ENCODE assay signal across 23 mouse cellular contexts in the genomic region with DNA sequence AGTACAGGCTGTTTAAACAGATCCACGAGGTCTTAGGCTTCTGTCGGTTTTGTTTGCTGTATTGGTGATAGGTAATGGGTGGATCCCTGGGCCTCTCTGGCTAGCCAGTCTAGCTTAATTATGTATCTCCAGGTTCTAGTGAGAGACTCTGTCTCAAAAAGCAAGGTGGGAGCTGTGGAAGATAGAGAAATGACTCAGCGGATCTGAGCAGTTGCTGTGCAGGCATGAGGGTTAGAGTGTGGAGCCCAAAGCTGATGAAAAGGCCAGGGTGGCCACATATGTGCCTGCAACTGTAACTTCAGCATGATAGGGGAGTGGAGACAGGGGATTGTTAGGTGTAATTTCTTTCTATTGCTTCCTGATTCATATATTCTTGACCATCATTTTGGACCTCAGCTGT.
"Had no signal": no experiment of that assay in that cellular context is flagged by ENCODE, and none has a peak within 500 bp of the region (broad histone marks: within the 10 kb centered on the region; RNA-seq: fewer than 3 reads in every experiment).

No protein-coding gene starts in this region.

- H3K4me2 ChIP-seq: embryonic facial prominence, embryonic 12.5 days; embryonic facial prominence, embryonic 13.5 days; embryonic facial prominence, embryonic 15.5 days; forebrain, embryonic 12.5 days; forebrain, embryonic 15.5 days; heart, embryonic 11.5 days had no signal

- H3K9me3 ChIP-seq: embryonic facial prominence, embryonic 10.5 days; embryonic facial prominence, embryonic 12.5 days; embryonic facial prominence, embryonic 13.5 days; embryonic facial prominence, embryonic 15.5 days; forebrain, embryonic 10.5 days; forebrain, embryonic 12.5 days; forebrain, embryonic 15.5 days; heart, embryonic 10.5 days had no signal

- DNase-seq: cerebellum, adult 9-10 months; cerebellum, adult 9-11 months; cerebellum, postnatal 36 days; embryo, embryonic 11 days; forebrain, postnatal 0 days; gastrocnemius, adult 2 months; gastrocnemius, postnatal 10 days; gastrocnemius, postnatal 14 days; gastrocnemius, postnatal 25 days; gastrocnemius, postnatal 36 days; heart, adult 2 months had no signal

- H3K4me3 ChIP-seq: embryonic facial prominence, embryonic 10.5 days; embryonic facial prominence, embryonic 12.5 days; embryonic facial prominence, embryonic 13.5 days; embryonic facial prominence, embryonic 15.5 days; erythroblast, embryonic 14.5 days; forebrain, embryonic 10.5 days; forebrain, embryonic 12.5 days; forebrain, embryonic 15.5 days; gastrocnemius, adult 2 months; heart, adult 2 months; heart, embryonic 10.5 days had no signal

- H3K27ac ChIP-seq: embryonic facial prominence, embryonic 10.5 days; embryonic facial prominence, embryonic 12.5 days; embryonic facial prominence, embryonic 13.5 days; embryonic facial prominence, embryonic 15.5 days; forebrain, embryonic 10.5 days; forebrain, embryonic 12.5 days; forebrain, embryonic 15.5 days; gastrocnemius, adult 2 months; heart, adult 2 months; heart, embryonic 10.5 days had no signal

- H3K4me1 ChIP-seq: embryonic facial prominence, embryonic 10.5 days; embryonic facial prominence, embryonic 12.5 days; embryonic facial prominence, embryonic 15.5 days; forebrain, embryonic 10.5 days; forebrain, embryonic 12.5 days had no signal

- ATAC-seq: forebrain, embryonic 14.5 days; forebrain, embryonic 16.5 days had no signal

- H3K9ac ChIP-seq: embryonic facial prominence, embryonic 12.5 days; embryonic facial prominence, embryonic 13.5 days; embryonic facial prominence, embryonic 15.5 days; forebrain, embryonic 12.5 days; forebrain, embryonic 15.5 days; forebrain, postnatal 0 days had no signal

- H3K36me3 ChIP-seq: embryonic facial prominence, embryonic 12.5 days; embryonic facial prominence, embryonic 15.5 days; forebrain, embryonic 15.5 days; heart, embryonic 10.5 days had no signal

- H3K27me3 ChIP-seq: embryonic facial prominence, embryonic 12.5 days; embryonic facial prominence, embryonic 13.5 days; embryonic facial prominence, embryonic 15.5 days; forebrain, embryonic 12.5 days; forebrain, embryonic 15.5 days had no signal
